Comparison of ENCODE assay signal across 21 mouse cellular contexts in genomic region chr8:81745439-81745838, GRCm38 (mm10).
"Had no signal": no experiment of that assay in that cellular context is flagged by ENCODE, and none has a peak within 500 bp of the region (broad histone marks: within the 10 kb centered on the region; RNA-seq: fewer than 3 reads in every experiment).

No protein-coding gene starts in this region.

- DNase-seq: heart, postnatal 10 days; heart, postnatal 14 days; heart, postnatal 36 days; heart, postnatal 4 days; kidney, adult 11 months; kidney, adult 18-20 months; kidney, adult 2 months; kidney, adult 8-10 months; kidney, adult 9 months; kidney, postnatal 10 days; kidney, postnatal 14 days; kidney, postnatal 25 days; kidney, postnatal 36 days; kidney, postnatal 4 days; layer of hippocampus, adult 9-11 months; layer of hippocampus, postnatal 36 days had no signal

- ATAC-seq: hindbrain, embryonic 16.5 days; hindbrain, postnatal 0 days; intestine, embryonic 15.5 days; intestine, embryonic 16.5 days; intestine, postnatal 0 days had no signal
